Comparison of ENCODE assay signal across 15 mouse cellular contexts in the genomic region with DNA sequence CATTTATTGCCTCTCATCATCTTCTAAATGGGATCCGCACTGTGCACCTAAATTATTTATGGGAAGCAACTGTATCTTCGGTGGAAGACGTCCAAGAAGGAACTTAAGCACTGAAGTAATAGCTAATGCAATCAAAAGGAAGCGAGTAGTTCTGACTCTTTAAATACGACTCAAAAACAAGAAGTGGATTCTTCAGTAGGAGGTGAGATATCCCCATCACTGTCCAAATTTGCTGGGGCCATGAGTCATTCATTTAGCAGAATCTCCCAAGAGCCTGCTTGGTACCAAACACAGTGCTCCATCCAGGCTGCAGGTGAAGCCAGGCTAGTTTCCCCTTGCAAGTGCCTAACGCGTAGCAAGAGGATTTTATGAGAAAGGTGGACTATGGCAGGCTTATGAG.
"Had no signal": no experiment of that assay in that cellular context is flagged by ENCODE, and none has a peak within 500 bp of the region (broad histone marks: within the 10 kb centered on the region; RNA-seq: fewer than 3 reads in every experiment).

No protein-coding gene starts in this region.

- H3K4me2 ChIP-seq: lung, embryonic 14.5 days; midbrain, embryonic 11.5 days; midbrain, embryonic 13.5 days; midbrain, embryonic 15.5 days; neural tube, embryonic 12.5 days; stomach, embryonic 15.5 days had no signal

- H3K4me3 ChIP-seq: megakaryocyte, embryonic 14.5 days; midbrain, embryonic 13.5 days; midbrain, embryonic 15.5 days; neural tube, embryonic 12.5 days; stomach, embryonic 15.5 days had no signal

- DNase-seq: lung, adult 18-20 months; lung, embryonic 14.5 days; lung, postnatal 10 days; lung, postnatal 4 days; right cerebral cortex, postnatal 14 days; thymus, adult 2 months; thymus, postnatal 25 days; thymus, postnatal 4 days had no signal

- H3K9me3 ChIP-seq: megakaryocyte, embryonic 14.5 days; midbrain, embryonic 13.5 days; midbrain, embryonic 15.5 days; neural tube, embryonic 12.5 days; stomach, embryonic 15.5 days had no signal

- H3K4me1 ChIP-seq: megakaryocyte, embryonic 14.5 days; stomach, embryonic 15.5 days had no signal

- H3K9ac ChIP-seq: lung, embryonic 14.5 days; midbrain, embryonic 13.5 days; midbrain, embryonic 15.5 days; neural tube, embryonic 12.5 days; stomach, embryonic 15.5 days had no signal

- H3K27me3 ChIP-seq: midbrain, embryonic 13.5 days; midbrain, embryonic 15.5 days; neural tube, embryonic 12.5 days; stomach, embryonic 15.5 days had no signal

- ATAC-seq: midbrain, embryonic 13.5 days; midbrain, embryonic 15.5 days had no signal

- H3K36me3 ChIP-seq: midbrain, embryonic 13.5 days; midbrain, embryonic 15.5 days; neural tube, embryonic 12.5 days; stomach, embryonic 15.5 days had no signal

- H3K27ac ChIP-seq: midbrain, embryonic 13.5 days; midbrain, embryonic 15.5 days; neural tube, embryonic 12.5 days; stomach, embryonic 15.5 days; stomach, postnatal 0 days had no signal
